Mouse (Mus musculus) mouse embryonic stem cell (cell line): Measurements from ENCODE around the gene Sema4d.

ENCODE experiments used
- in situ Hi-C, 2 experiments: fragments of 300-500 bp; cut with MboI; formaldehyde crosslinking; loops; 1 replicate in 1 of 2; 3 replicates in 1 of 2; pipeline ENCODE4 v1.14.3; 2019 to 2020; ENCODE audit warnings: low sequenced_read_pairs in 2 of 2, low pct_unique_long_range_greater_than_20kb in 1 of 2, mixed read lengths in 1 of 2; ENCODE audit not compliant: unreplicated experiment in 1 of 2

Sema4d gene

GRCm38 (mm10) chr13:51793425-51793891, at the start of gene Sema4d:
TSS of gene Sema4d (minus strand) at chr13:51793747.
- in situ Hi-C loops = no loop called here

- in situ Hi-C loops = loop anchor here (5.0 to 25.0 kb wide), 4 partner anchors 379 to 794 kb away; partner anchors contain the start of gene Diras2 (in 1 of the 2)
These were observed 49.8 kb upstream of the Sema4d start for GRCm38 (mm10) chr13:51843298-51843697.

GRCm38 (mm10) chr13:51842773-51843172, 49.2 kb upstream of the Sema4d start:
- in situ Hi-C loops = loop anchor here (5.0 to 25.0 kb wide), 4 partner anchors 380 to 795 kb away; partner anchors contain the start of gene Diras2 (in 1 of the 2)

- in situ Hi-C loops = loop anchor here (5.0 to 25.0 kb wide), 4 partner anchors 380 to 795 kb away; partner anchors contain the start of gene Diras2 (in 1 of the 2)
These were observed 48.6 kb upstream of the Sema4d start for GRCm38 (mm10) chr13:51842191-51842590.

GRCm38 (mm10) chr13:51841541-51842115, 48.1 kb upstream of the Sema4d start:
- in situ Hi-C loops = loop anchor here (5.0 to 25.0 kb wide), 4 partner anchors 381 to 796 kb away; partner anchors contain the start of gene Diras2 (in 1 of the 2)

GRCm38 (mm10) chr13:51840702-51841101, 47.2 kb upstream of the Sema4d start:
- in situ Hi-C loops = loop anchor here (5.0 to 25.0 kb wide), 4 partner anchors 382 to 797 kb away; partner anchors contain the start of gene Diras2 (in 1 of the 2)

GRCm38 (mm10) chr13:51839250-51840026, 45.9 kb upstream of the Sema4d start:
- in situ Hi-C loops = loop anchor here (5.0 to 25.0 kb wide), 5 partner anchors 383 to 798 kb away; partner anchors contain the start of gene Diras2 (in 1 of the 2)

GRCm38 (mm10) chr13:51837402-51837801, 43.9 kb upstream of the Sema4d start:
- in situ Hi-C loops = loop anchor here (5.0 to 25.0 kb wide), 5 partner anchors 385 to 800 kb away; partner anchors contain the start of gene Diras2 (in 1 of the 2)

GRCm38 (mm10) chr13:51835208-51835607, 41.7 kb upstream of the Sema4d start:
- in situ Hi-C loops = loop anchor here (5.0 to 25.0 kb wide), 5 partner anchors 387 to 802 kb away; partner anchors contain the start of gene Diras2 (in 1 of the 2)

- in situ Hi-C loops = loop anchor here (10.0 to 25.0 kb wide), 4 partner anchors 628 to 803 kb away; partner anchors contain the start of gene Diras2 (in 1 of the 2)
These were observed 41.0 kb upstream of the Sema4d start for GRCm38 (mm10) chr13:51834520-51834919.

- in situ Hi-C loops = loop anchor here (10.0 to 25.0 kb wide), 4 partner anchors 628 to 803 kb away; partner anchors contain the start of gene Diras2 (in 1 of the 2)
These were observed 40.5 kb upstream of the Sema4d start for GRCm38 (mm10) chr13:51834024-51834423.

GRCm38 (mm10) chr13:51833611-51834010, 40.1 kb upstream of the Sema4d start:
- in situ Hi-C loops = loop anchor here (10.0 to 25.0 kb wide), 4 partner anchors 629 to 804 kb away; partner anchors contain the start of gene Diras2 (in 1 of the 2)

GRCm38 (mm10) chr13:51832491-51832890, 38.9 kb upstream of the Sema4d start:
- in situ Hi-C loops = loop anchor here (10.0 to 25.0 kb wide), 4 partner anchors 630 to 805 kb away; partner anchors contain the start of gene Diras2 (in 1 of the 2)

GRCm38 (mm10) chr13:51830744-51831450, 37.4 kb upstream of the Sema4d start:
- in situ Hi-C loops = loop anchor here (10.0 to 25.0 kb wide), 4 partner anchors 631 to 806 kb away; partner anchors contain the start of gene Diras2 (in 1 of the 2)

GRCm38 (mm10) chr13:51823822-51824495, 30.4 kb upstream of the Sema4d start:
- in situ Hi-C loops = no loop called here

- in situ Hi-C loops = no loop called here
These were observed 28.4 kb upstream of the Sema4d start for GRCm38 (mm10) chr13:51821988-51822387.

GRCm38 (mm10) chr13:51819351-51819750, 25.8 kb upstream of the Sema4d start:
- in situ Hi-C loops = loop anchor here in 1 of 2 experiments (10.0 kb wide), 1 partner anchor 135 kb away; no protein-coding TSS in a partner anchor
